Mouse (Mus musculus): ENCODE results near the gene Slc27a3.

The Slc27a3 gene

GRCm38 (mm10) chr3:90389511-90390490, at the start of gene Slc27a3:
TSS of gene Slc27a3 (minus strand) at chr3:90389938.
- DNase-seq (ENCODE audit: low spot score): no peak

- no peak for DNase-seq (ENCODE audit: low spot score)
These were observed 47.4 kb upstream of the Slc27a3 start for GRCm38 (mm10) chr3:90437131-90437530.

DNA sequence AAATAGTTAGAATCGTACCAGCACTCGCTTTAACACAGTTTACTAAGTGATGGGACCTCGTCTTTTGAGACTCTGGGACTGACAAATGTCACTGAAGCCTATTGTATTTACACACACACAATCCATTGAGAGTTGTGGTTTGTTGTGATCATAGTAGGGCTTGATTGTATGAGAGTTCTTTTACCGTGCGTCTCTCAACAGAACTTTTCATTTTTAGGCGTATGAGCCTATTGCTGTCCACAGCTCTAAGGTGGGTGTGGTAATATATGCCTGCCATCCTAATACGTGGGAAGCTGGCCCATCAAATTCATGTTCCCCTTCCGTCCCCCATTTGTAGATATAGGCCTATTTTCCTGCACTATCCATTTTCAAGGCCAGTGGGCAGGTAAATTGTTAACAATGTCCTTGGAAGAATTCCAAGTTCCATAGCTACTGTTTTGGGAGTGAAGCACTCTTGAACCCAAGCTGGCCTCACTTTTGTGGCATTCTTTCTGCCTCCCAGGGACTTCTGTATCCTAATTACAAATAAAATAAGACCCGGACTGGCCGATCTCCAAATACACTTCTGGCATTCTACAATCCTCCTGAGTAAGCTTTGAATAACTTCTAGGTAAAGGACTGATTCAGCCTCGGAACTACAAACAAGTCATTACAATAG, 44.5 kb upstream of the Slc27a3 start:
- no peak for DNase-seq (ENCODE audit: low spot score)

- peak; percentile 97 for DNase-seq (ENCODE audit: low spot score)
These were observed 43.8 kb upstream of the Slc27a3 start, which contains the start of gene Ints3 for GRCm38 (mm10) chr3:90433381-90434020. TSS of gene Ints3 (minus strand) at chr3:90433622.

- no peak for DNase-seq (ENCODE audit: low spot score)
These were observed 43.1 kb upstream of the Slc27a3 start for GRCm38 (mm10) chr3:90432811-90433219.

DNA sequence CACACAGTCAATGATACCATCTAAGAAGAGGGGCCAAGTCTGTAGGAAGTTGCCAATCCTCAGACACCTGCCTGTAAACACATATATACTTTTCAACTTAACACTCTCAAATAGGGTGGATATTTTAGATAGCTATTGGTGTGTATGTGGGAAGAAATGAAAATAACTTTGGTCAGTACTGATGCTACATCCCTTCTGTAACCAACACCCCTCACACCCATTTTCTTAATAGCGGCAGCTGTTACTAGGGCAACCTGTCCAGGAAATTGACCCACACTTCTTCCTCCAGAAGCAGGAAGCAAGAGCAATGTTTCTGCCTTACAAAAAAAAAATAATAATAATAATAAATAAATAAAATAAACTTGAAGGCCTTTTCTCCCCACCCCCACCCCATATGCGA, 42.6 kb upstream of the Slc27a3 start:
- no peak for DNase-seq (ENCODE audit: low spot score)

DNA sequence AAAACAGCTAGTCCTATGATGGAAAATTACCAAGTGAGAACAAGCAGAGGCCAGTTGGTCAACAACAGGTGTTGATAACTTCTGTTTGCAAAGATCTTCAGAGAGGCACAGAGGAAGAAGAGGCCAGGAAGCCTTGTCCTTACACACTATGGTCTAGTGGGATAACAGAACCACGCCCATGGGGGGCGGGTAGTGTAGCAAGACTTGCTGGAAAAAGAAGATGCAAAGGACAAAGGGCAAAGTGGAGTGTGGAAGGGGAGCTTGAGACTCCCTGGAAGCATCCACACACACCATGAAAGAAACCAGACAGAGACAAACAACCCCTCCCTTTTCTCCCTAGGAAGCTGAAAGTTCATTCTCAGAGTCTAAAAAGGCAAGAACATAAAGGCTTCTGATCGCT, 39.8 kb upstream of the Slc27a3 start:
- no peak for DNase-seq (ENCODE audit: low spot score)

GRCm38 (mm10) chr3:90428186-90428585, 38.4 kb upstream of the Slc27a3 start:
- no peak for DNase-seq (ENCODE audit: low spot score)

DNA sequence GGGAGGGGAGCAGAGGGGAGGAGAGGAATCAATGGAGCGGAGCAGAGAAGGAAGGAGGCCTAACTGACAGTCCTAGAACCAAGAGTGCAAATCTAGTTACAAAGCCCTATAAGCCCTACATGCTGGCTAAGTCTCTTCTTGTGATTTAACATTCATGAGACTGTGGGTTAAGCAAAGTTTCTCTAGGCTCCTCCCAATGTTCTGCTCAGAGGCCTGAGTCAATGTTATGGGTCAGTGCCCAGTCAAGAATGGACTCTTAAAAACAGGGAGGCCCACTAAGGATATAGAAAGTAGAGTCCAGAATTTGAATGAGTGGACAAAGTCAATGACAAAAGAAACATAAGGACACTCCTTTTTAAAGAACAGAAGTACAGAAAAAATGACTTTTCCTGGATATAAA, 37.8 kb upstream of the Slc27a3 start:
- DNase-seq (ENCODE audit: low spot score): no peak

GRCm38 (mm10) chr3:90425499-90425898, 35.8 kb upstream of the Slc27a3 start:
- DNase-seq (ENCODE audit: low spot score): no peak

GRCm38 (mm10) chr3:90423549-90423948, 33.8 kb upstream of the Slc27a3 start:
- DNase-seq (ENCODE audit: low spot score): no peak

DNA sequence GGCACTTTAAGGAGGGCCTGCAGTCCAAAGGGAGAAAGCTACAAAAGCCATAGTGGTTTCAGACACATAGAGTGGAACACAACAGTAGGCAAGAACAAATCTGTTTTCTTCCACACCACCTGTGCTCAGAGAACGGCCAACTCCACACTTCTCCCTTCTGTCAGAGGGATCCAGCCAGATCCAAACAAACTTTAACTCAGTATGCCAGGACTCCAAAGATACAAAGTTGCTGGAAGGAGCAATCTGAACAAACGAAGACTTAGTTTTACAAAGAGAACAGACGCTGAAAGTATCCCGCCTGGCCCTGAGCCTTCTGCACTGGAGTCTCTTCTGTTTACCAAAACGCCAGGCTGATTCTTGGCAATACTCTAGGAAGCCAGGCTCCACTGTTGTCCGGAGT, 31.0 kb upstream of the Slc27a3 start:
- no peak for DNase-seq (ENCODE audit: low spot score)

DNA sequence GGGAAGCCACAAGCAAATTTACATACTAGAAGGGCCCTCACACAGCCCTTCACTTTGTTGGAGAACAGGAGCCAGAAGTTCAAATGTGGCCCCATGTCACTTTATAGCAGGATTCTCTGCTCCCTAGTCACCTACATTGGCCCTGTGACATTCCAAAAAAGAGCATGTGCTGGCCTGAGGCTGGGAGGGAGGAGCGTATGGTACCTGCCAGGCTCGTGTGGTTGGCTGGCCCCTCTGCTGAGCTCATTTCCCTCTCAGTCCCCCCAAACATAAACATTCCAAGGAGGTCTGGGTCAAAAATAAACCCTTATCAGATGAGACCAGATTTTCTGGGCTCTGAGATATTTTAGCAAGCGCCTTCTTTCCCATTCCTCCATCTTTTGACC, 23.3 kb upstream of the Slc27a3 start:
- DNase-seq (ENCODE audit: low spot score): no peak

GRCm38 (mm10) chr3:90412312-90413010, 22.7 kb upstream of the Slc27a3 start:
- peak; percentile 35 for DNase-seq (ENCODE audit: low spot score)

DNA sequence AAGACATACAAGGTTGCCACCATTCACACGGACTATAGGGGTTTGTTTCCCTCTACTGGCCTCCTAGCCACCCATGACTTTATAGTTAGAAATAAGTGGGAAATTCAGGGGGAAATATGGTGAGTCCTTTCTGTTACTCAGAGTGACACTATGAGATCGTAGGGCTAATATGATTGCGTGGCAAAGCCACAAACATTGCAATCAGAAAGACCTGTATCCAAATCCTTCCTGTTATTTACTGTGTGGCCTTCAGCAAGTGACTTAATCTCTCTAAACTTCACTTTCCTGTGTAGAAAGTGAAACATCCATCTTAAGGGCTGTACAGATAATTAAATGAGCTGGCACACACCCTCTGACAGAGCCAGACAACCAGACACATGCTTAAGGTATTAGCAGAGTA, 19.0 kb upstream of the Slc27a3 start:
- no peak for DNase-seq (ENCODE audit: low spot score)

DNA sequence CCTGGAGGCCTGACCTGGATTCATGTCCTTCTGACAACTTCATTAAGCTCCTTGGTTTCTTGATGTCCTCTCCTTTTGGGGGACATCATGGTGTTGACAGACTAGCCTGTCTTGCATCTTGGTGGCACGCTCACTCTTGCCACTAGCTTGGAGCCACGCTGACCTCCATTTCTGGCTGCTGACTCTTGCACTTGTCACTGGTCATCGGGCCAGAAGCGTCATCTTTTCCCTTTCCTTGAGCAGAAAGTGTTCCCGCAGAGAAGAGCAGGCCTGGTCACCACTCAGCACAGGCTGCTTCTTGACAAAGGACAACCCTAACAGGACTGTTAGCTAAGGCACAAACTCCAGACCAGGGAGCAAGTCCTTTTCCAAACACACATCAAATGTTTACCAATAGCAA, 16.7 kb upstream of the Slc27a3 start:
- no peak for DNase-seq (ENCODE audit: low spot score)

DNA sequence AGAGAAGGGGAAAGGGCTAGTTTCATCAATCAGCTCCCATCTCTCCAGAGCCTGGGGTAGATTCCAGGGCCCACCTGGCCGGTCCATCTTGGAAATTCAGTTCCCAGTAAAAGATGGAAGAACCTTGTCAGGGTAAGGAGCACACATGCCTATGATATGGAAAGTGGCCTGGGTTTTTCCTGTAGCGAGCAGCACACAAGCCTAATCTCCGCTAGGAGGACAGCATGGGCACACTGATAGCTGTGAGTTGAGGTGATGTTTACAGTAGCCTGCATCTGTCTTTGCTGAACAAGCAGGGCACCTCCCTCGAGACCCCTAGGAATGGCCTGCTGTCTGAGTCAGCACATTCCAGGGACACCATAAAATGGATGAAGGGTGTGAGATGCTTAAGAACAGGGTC, 14.9 kb upstream of the Slc27a3 start:
- DNase-seq (ENCODE audit: low spot score): no peak

- no peak for DNase-seq (ENCODE audit: low spot score)
These were observed 14.4 kb upstream of the Slc27a3 start for GRCm38 (mm10) chr3:90404121-90404520.

DNA sequence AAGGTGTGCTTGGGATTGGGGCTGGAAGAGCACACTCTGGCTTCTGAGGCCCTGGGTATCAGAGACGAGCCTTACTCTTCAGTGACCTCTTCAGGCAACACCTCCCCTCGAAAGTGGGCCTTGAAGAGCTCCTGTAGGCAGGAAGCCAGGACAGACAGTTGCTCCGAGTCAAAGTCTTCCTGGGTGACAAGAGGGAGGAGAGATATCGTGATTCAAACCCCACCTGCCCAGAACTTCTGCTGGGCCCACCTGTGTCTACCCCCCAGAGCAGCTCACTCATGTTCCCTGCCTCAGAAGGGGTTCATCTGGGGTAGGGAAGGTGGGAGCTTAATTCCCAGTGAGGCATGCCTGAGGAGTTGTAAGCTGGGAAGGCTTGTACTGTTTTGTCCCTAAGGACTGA, 11.3 kb upstream of the Slc27a3 start:
- DNase-seq (ENCODE audit: low spot score): no peak

GRCm38 (mm10) chr3:90395629-90396028, 5.9 kb upstream of the Slc27a3 start:
- no peak for DNase-seq (ENCODE audit: low spot score)

GRCm38 (mm10) chr3:90392661-90393060, 2.9 kb upstream of the Slc27a3 start:
- DNase-seq (ENCODE audit: low spot score): no peak

GRCm38 (mm10) chr3:90391941-90392340, 2.2 kb upstream of the Slc27a3 start:
- DNase-seq (ENCODE audit: low spot score): no peak

Data from spleen, adult 12 weeks (tissue).